Mouse (Mus musculus): Measurements from ENCODE around the gene Ocel1. TPM values are rescaled to one million over a fixed set of nuclear protein-coding genes. Genes with fewer than 3 reads are reported as not detected.

Gene Ocel1
- polyA plus RNA-seq, 1 experiment from 2014 or later, result 11.1 TPM

GRCm38 (mm10) chr8:71411535-71412273, 40.6 kb downstream of the Ocel1 start:
- no peak overlapping the region for H3K27ac ChIP-seq (ENCODE audit: low read length)
- DNase-seq (ENCODE audit: low spot score), result no peak
- H3K27me3 ChIP-seq (replicated peaks; ENCODE audit: insufficient read depth, low read length), result no peaks in the 10 kb centered on the region
- ATAC-seq, result no peak
- no peak overlapping the region for H3K4me2 ChIP-seq (replicated peaks; ENCODE audit: low read depth, low read length)
- H3K9me3 ChIP-seq (ENCODE audit: low read length), result no peaks in the 10 kb centered on the region
- no peak overlapping the region for H3K9ac ChIP-seq (replicated peaks; ENCODE audit: low read depth)
- 41% methylated on average over 11 of the region's 11 CpGs for WGBS
- TF ChIP-seq CTCF (IDR thresholded peaks at IDR 0.05) (no peak), EP300 (IDR thresholded peaks at IDR 0.05) (no peak)
- H3K36me3 ChIP-seq (ENCODE audit: insufficient read depth, low read length), result no peaks in the 10 kb centered on the region
- H3K4me1 ChIP-seq (ENCODE audit: insufficient read depth, low read depth, low read length), result peaks cover 4% of the 10 kb centered on the region; the same call in 1 of the 2 replicates
- no peak overlapping the region for H3K4me3 ChIP-seq (ENCODE audit: low read depth, low read length)

DNA sequence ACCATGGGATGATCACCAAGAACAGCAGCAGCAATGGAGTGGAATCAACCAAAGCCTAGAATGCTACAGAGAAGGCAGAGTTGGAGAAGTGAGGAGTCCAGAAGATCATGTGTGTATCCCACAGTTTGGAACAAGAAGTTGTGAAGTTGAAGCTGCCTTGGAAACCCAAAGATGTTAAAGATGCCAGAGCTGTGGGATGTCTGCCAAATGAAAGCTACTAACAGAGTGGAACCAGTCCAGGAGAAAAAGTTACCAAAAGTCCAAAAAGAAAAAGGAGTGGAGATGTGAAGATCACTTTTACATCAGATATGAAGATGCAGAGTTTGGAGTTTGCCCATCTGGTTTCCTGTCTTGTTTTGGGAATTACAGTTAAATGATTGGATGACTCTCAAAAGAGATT, 51.0 kb downstream of the Ocel1 start:
- H3K4me2 ChIP-seq (replicated peaks; ENCODE audit: low read depth, low read length), result no peak overlapping the region
- no peak overlapping the region for H3K9ac ChIP-seq (replicated peaks; ENCODE audit: low read depth)
- H3K4me3 ChIP-seq (ENCODE audit: low read depth, low read length), result no peak overlapping the region
- DNase-seq (ENCODE audit: low spot score) (no peak), ATAC-seq (no peak)
- no peaks in the 10 kb centered on the region for H3K27me3 ChIP-seq (replicated peaks; ENCODE audit: insufficient read depth, low read length)
- no peaks in the 10 kb centered on the region for H3K36me3 ChIP-seq (ENCODE audit: insufficient read depth, low read length)
- TF ChIP-seq EP300 (IDR thresholded peaks at IDR 0.05), result no peak
- no peak overlapping the region for H3K27ac ChIP-seq (ENCODE audit: low read length)
- H3K4me1 ChIP-seq (ENCODE audit: insufficient read depth, low read depth, low read length), result no peaks in the 10 kb centered on the region
- no peaks in the 10 kb centered on the region for H3K9me3 ChIP-seq (ENCODE audit: low read length)

Other genes with a start within 250 kb of the Ocel1 start
- 9.1 and 9.6 TPM in 2 replicates for gene Myo9b, start 98.6 kb upstream of the Ocel1 start, polyA plus RNA-seq (2015; fragmentation: Nextera tagmentation; extraction: Ambion mirVana)
- 13.5 and 18.9 TPM in 2 replicates for gene Haus8, start 98.4 kb upstream of the Ocel1 start, polyA plus RNA-seq (2015; fragmentation: Nextera tagmentation; extraction: Ambion mirVana)
- gene Use1, start 4.5 kb upstream of the Ocel1 start, polyA plus RNA-seq (2015; fragmentation: Nextera tagmentation; extraction: Ambion mirVana), result 136 and 139 TPM in 2 replicates
- 61.5 and 69.4 TPM in 2 replicates for gene Nr2f6, start 10.7 kb downstream of the Ocel1 start, polyA plus RNA-seq (2015; fragmentation: Nextera tagmentation; extraction: Ambion mirVana)
- gene Ushbp1, start 24.5 kb downstream of the Ocel1 start, polyA plus RNA-seq (2015; fragmentation: Nextera tagmentation; extraction: Ambion mirVana), result 29.5 and 42.0 TPM in 2 replicates
- 60.8 and 62.5 TPM in 2 replicates for gene Babam1, start 25.6 kb downstream of the Ocel1 start, polyA plus RNA-seq (2015; fragmentation: Nextera tagmentation; extraction: Ambion mirVana)
- gene Ankle1, start 34.7 kb downstream of the Ocel1 start, polyA plus RNA-seq (2015; fragmentation: Nextera tagmentation; extraction: Ambion mirVana), result 0.72 and 1.5 TPM in 2 replicates
- 23.8 and 27.6 TPM in 2 replicates for gene Abhd8, start 92.4 kb downstream of the Ocel1 start, polyA plus RNA-seq (2015; fragmentation: Nextera tagmentation; extraction: Ambion mirVana)
- 137 and 146 TPM in 2 replicates for gene Mrpl34, start 93.7 kb downstream of the Ocel1 start, polyA plus RNA-seq (2015; fragmentation: Nextera tagmentation; extraction: Ambion mirVana)
- 73.7 and 78.6 TPM in 2 replicates for gene Dda1, start 97.9 kb downstream of the Ocel1 start, polyA plus RNA-seq (2015; fragmentation: Nextera tagmentation; extraction: Ambion mirVana)
- 1.1 and 1.2 TPM in 2 replicates for gene Ano8, start 114.7 kb downstream of the Ocel1 start, polyA plus RNA-seq (2015; fragmentation: Nextera tagmentation; extraction: Ambion mirVana)
- 10.6 and 11.6 TPM in 2 replicates for gene Gtpbp3, start 116.8 kb downstream of the Ocel1 start, polyA plus RNA-seq (2015; fragmentation: Nextera tagmentation; extraction: Ambion mirVana)
- 246 and 265 TPM in 2 replicates for gene Plvap, start 140.5 kb downstream of the Ocel1 start, polyA plus RNA-seq (2015; fragmentation: Nextera tagmentation; extraction: Ambion mirVana)
- 0.07 and 0.08 TPM in 2 replicates for gene Ccdc194, start 154.4 kb downstream of the Ocel1 start, polyA plus RNA-seq (2015; fragmentation: Nextera tagmentation; extraction: Ambion mirVana)
- 86.2 and 99.8 TPM in 2 replicates for gene Bst2, start 166.2 kb downstream of the Ocel1 start, polyA plus RNA-seq (2015; fragmentation: Nextera tagmentation; extraction: Ambion mirVana)
- 103 and 112 TPM in 2 replicates for gene Mvb12a, start 171.6 kb downstream of the Ocel1 start, polyA plus RNA-seq (2015; fragmentation: Nextera tagmentation; extraction: Ambion mirVana)
- 8.5 and 8.7 TPM in 2 replicates for gene Tmem221, start 187.6 kb downstream of the Ocel1 start, polyA plus RNA-seq (2015; fragmentation: Nextera tagmentation; extraction: Ambion mirVana)
- 0.11 and 0.13 TPM in 2 replicates for gene Nxnl1, start 195.3 kb downstream of the Ocel1 start, polyA plus RNA-seq (2015; fragmentation: Nextera tagmentation; extraction: Ambion mirVana)
- 26.9 and 27.7 TPM in 2 replicates for gene Slc27a1, start 197.6 kb downstream of the Ocel1 start, polyA plus RNA-seq (2015; fragmentation: Nextera tagmentation; extraction: Ambion mirVana)
- gene Pgls, start 220.9 kb downstream of the Ocel1 start, polyA plus RNA-seq (2015; fragmentation: Nextera tagmentation; extraction: Ambion mirVana), result 174 and 177 TPM in 2 replicates
- 1.2 and 2.0 TPM in 2 replicates for gene Fam129c, start 226.3 kb downstream of the Ocel1 start, polyA plus RNA-seq (2015; fragmentation: Nextera tagmentation; extraction: Ambion mirVana)
- gene Colgalt1, start 239.7 kb downstream of the Ocel1 start, polyA plus RNA-seq (2015; fragmentation: Nextera tagmentation; extraction: Ambion mirVana), result 64.7 and 66.0 TPM in 2 replicates